Mouse (Mus musculus) brain, embryonic 14.5 days (tissue): ENCODE results near the gene Antxr1.

Experiments used
- CTCF ChIP-seq: fragments of 200-500 bp; IDR thresholded peaks from 2 replicates; pipeline ENCODE4 v1.5.1; 2012; ENCODE audit warnings: inconsistent platforms, mild to moderate bottlenecking, moderate library complexity, borderline replicate concordance; ENCODE audit not compliant: insufficient read depth, insufficient read length; ENCODE audit errors: extremely low read depth
- POLR2A ChIP-seq: fragments of 200-500 bp; IDR thresholded peaks from 2 replicates; pipeline ENCODE4 v1.6.1; 2012; ENCODE audit warnings: mild to moderate bottlenecking, inconsistent platforms, borderline replicate concordance; ENCODE audit not compliant: poor library complexity, insufficient read depth, insufficient read length, severe bottlenecking; ENCODE audit errors: extremely low read depth

DNA sequence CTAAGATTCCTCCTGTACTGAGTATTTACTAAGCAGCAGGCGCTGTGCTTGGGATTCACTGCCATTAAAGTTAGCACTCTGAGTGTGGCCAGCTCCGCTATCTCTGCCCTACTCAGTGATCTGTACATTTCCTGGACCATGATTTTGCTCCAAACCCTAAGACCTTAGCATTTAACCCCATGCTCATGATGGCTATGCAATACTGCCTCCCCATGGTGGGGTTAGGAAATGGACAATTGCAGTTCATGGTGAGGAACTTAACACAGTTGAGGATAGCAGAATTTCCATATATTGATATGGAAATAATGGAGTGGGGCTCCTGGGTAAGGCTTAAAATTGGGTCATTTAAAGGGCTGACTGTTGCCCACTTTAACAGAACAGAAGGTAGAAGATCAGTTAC is 12.2 kb downstream of the Antxr1 start:
- TF ChIP-seq CTCF (peak; percentile 47; the same call in 1 of the 2 replicates), POLR2A (no peak)
